Mouse (Mus musculus) thymus, postnatal 25 days (tissue): Measurements from ENCODE around the gene Plk5.
"Not testable (repeated sequence)": the region's sequence is repeated elsewhere in the genome, so short reads cannot be mapped to it uniquely, and the experiment has no call there.

Experiments used
- DNase-seq: peaks from one replicate; pipeline ENCODE4 v3.0.0; 2022

The Plk5 gene

GRCm38 (mm10) chr10:80331636-80332524 is 24.4 kb upstream of the Plk5 start:
- no peak for DNase-seq

GRCm38 (mm10) chr10:80332525-80332989 is 23.7 kb upstream of the Plk5 start:
- DNase-seq = no peak

- DNase-seq = no peak
Measured at GRCm38 (mm10) chr10:80336263-80336662, 20.0 kb upstream of the Plk5 start.

- DNase-seq = peak; percentile 83
Measured at GRCm38 (mm10) chr10:80339941-80340750, 16.1 kb upstream of the Plk5 start.

GRCm38 (mm10) chr10:80341026-80341425 is 15.2 kb upstream of the Plk5 start:
- no peak for DNase-seq

DNA sequence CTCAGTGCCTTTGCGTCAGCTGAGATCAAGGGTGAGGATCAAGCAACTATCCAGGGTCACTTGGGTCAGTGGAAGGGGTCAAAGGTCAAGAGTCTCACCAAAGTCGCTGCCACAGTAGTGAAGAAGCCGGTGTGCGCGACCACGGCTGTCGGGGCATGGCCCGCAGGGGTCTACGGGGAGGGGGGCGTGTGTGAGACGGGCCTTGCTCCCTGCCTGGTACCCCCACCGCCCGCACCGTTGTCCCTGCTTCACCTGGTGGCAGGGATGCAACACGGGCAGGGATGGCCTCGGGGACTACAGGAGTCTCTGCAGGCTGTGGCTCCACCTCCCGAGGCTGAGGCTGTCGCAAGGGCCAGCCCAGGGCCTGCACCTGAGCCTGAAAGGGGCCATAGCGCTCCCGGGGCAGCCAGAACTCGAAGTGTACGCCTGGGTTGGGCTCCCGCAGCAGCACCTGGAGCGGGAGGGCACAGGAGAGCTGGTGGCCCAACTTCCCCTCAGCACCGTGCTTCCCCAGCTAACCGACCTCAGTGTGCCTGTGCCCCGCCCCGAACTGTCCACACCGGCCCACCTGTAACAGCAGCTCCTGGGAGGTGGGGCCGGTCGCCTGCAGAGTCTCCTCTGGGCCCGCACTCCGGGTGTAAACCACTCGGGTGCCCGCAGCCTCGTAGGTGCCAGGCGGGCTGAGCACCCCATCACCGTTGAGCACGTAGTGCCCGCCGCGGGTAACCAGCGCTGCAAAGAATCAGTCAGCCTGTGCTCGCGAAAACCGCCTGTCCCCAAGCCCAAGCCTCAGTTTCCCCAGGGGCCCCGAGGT is 14.6 kb upstream of the Plk5 start:
- DNase-seq = no peak

- no peak for DNase-seq
Measured at GRCm38 (mm10) chr10:80342305-80342748, 13.9 kb upstream of the Plk5 start.

DNA sequence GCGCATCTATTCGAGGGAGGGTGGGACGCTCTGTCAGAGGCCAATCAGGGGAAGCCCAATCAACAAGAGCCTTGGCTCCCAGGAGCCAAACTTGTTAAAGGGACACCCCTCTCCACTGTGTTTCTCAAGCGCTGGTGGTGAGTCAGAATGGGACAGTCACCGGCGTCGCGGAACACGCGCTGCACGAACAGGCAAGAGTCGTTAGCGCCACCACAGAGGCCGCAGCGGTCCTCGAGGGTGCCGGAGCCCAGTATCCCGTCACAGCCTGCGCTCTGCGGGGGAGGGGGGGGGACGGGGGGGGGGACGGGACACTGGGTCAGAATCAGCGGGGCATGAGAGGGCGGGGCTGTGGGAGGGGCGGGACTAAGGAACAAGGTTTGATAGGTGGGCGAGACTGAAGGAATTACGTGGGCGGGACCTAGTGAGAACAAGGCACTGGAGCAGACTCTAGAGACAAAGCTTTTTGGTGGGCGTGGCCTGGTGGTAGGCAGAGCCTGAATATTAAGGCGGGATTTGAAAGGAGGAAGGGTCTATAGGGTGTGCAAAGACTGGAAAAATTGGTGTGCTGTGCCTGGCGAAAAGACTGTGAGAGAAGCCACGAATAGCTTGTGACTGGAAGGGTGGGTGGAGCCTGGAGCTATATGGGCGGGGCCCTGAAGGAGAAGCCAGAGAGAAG is 13.4 kb upstream of the Plk5 start:
- no peak for DNase-seq

- no peak for DNase-seq
Measured at GRCm38 (mm10) chr10:80343425-80343895, 12.8 kb upstream of the Plk5 start.

DNA sequence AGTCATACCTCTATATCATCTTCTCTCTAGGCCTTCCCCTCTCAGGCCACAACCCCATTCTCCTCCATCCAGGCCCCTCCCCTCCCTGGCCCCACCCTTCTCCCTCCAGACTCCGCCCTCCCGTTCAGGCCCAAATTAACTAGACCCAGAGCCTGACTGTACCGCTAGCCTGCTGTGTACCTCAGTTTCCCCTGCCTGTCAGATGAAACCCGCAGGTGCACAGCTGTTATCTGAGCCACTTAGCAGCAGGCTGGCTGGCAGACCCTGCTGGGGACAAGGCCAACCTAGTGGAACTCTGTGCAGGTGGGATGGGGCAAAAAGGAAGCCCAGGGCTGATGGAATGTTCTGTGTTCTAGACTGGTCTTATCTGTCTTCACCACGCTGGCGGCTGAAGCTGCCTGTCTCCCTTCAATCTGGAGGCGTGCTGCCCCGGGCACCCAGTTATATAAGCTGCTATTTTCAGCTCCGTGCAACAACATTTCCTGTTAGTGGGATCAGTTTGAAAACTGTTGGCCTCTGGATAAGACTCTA is 12.1 kb upstream of the Plk5 start:
- no peak for DNase-seq

- DNase-seq = peak; percentile 28
Measured at GRCm38 (mm10) chr10:80345122-80345521, 11.1 kb upstream of the Plk5 start.

- DNase-seq = not testable (repeated sequence)
Measured at GRCm38 (mm10) chr10:80345929-80346328, 10.3 kb upstream of the Plk5 start.

DNA sequence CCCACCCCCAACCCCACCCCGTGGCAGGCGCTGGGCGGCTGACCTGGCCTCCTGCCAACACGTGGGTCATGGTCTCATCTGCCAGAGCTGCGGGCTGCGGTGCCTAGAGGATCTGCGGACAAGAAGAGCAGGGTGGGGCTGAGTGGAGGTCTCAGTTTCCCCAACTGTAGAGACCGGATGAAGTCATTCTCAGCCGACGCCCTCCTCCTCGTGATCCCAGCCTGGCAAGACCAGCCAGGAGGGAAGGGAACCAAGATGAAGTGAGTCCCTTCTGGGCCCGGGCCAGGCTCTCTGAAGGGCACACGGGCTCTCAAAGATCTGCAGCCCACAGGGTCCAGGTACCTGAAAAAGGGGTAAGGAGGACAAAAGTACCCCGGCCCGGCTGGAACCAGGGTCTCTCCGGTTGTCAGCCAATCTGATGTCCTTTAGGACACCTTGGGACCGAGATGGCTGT is 8.7 kb upstream of the Plk5 start:
- no peak for DNase-seq

DNA sequence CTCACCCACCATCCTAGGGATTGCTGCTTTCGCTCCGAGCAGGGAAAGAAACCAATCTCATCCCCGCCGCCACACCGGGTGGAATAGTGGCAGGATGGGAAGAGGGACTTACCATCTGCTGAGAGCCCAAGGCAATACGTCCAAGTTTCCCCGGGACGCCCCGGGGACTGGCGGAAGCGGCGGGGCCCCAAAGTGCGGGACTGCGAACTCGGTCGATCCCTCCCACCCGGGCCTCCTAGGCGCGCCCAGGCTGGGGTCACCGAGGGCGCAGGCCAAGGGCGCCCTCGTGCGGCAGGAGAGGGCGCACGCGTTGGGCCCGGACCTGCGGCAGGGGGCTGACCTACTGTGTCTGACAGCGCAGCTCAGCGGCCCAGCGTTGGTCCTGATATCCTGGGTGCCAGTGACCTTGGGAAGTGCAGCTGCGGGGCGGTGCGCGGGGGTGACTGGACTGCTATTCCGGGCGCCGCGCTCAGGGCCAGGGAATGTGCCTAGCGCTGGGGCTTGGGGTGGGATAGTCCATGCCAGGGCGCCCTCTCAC is 7.9 kb upstream of the Plk5 start, which contains the start of gene Adamtsl5:
TSS of gene Adamtsl5 (minus strand) at position 169 of the 538 bp plus-strand sequence.
- DNase-seq = peak; percentile 75

GRCm38 (mm10) chr10:80348981-80349380 is 7.3 kb upstream of the Plk5 start:
- DNase-seq = no peak

- peak; percentile 87 for DNase-seq
Measured at GRCm38 (mm10) chr10:80350292-80350691, 6.0 kb upstream of the Plk5 start.

GRCm38 (mm10) chr10:80351896-80352295 is 4.4 kb upstream of the Plk5 start:
- DNase-seq = no peak

- no peak for DNase-seq
Measured at GRCm38 (mm10) chr10:80352727-80353126, 3.5 kb upstream of the Plk5 start.

- DNase-seq = no peak
Measured at GRCm38 (mm10) chr10:80355431-80355830, 828 bp upstream of the Plk5 start.

- no peak for DNase-seq
Measured at GRCm38 (mm10) chr10:80356737-80357136, 478 bp downstream of the Plk5 start.

DNA sequence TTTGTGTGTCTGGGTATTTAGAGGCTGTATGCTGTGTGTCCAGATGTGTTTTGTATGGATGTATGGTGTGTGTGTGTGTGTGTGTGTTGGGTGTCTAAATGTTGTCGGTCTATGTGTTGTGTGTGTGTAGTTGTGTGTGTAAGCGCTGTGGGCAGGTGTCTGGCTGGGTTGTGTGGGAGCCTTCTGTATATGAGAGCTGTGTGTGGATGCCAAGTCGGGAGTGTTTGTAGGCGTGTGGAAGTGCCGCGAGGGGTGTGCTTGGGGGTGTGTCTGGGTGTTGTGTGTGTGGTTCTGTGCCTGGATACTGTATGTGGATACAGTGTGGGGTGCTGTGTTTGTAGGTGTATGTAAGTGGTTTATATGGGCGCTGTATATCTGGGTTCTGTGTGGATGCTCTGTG is 1.1 kb downstream of the Plk5 start:
- no peak for DNase-seq
